In genomic region chr1:153100912-153101311, GRCm38 (mm10) we compare ENCODE assay signal across 10 mouse cellular contexts.
DNase-seq lines count a peak whose midpoint lies in the region; ATAC-seq and TF ChIP-seq lines count a peak whose summit lies in the region.
"Had no signal": no experiment of that assay in that cellular context is flagged by ENCODE, and none has a peak within 500 bp of the region (broad histone marks: within the 10 kb centered on the region; RNA-seq: fewer than 3 reads in every experiment).

No protein-coding gene starts in this region.

- H3K27me3 ChIP-seq in kidney, postnatal 0 days (ENCODE audit: insufficient read depth, low read length) = no peaks in the 10 kb centered on the region
- no peaks in the 10 kb centered on the region for H3K27me3 ChIP-seq in ES-Bruce4 (ENCODE audit: control insufficient read depth, insufficient read depth, low read length, poor library complexity, severe bottlenecking)
- H3K27me3 ChIP-seq in embryonic facial prominence, embryonic 10.5 days (replicated peaks; ENCODE audit: low read depth, poor library complexity, severe bottlenecking) = no peaks in the 10 kb centered on the region
- H3K27me3 ChIP-seq in intestine, embryonic 16.5 days (replicated peaks; ENCODE audit: control insufficient read depth, insufficient read depth, low read length) = no peaks in the 10 kb centered on the region
- H3K27me3 ChIP-seq: neural tube, embryonic 12.5 days had no signal

- ATAC-seq in kidney, postnatal 0 days (replicated peaks; ENCODE audit: low FRiP score, low read depth) = no peak
- no peak for ATAC-seq in intestine, embryonic 16.5 days

- no peak for TF ChIP-seq EP300 in ES-Bruce4 (IDR thresholded peaks at IDR 0.05; ENCODE audit: insufficient read depth, low read depth, low read length)

- no peak overlapping the region for H3K9ac ChIP-seq in kidney, postnatal 0 days (ENCODE audit: low read depth, low read length)
- peak overlapping the region; percentile 43 for H3K9ac ChIP-seq in ES-Bruce4 (ENCODE audit: low read depth, poor library complexity, severe bottlenecking)
- H3K9ac ChIP-seq in intestine, embryonic 16.5 days (ENCODE audit: low read depth, low read length) = peak overlapping the region; percentile 46
- H3K9ac ChIP-seq: neural tube, embryonic 12.5 days had no signal

- H3K36me3 ChIP-seq in kidney, postnatal 0 days (ENCODE audit: insufficient read depth, low read length) = no peaks in the 10 kb centered on the region
- no peaks in the 10 kb centered on the region for H3K36me3 ChIP-seq in ES-Bruce4 (ENCODE audit: control insufficient read depth, insufficient read depth, low read length, poor library complexity, severe bottlenecking)
- H3K36me3 ChIP-seq in embryonic facial prominence, embryonic 10.5 days (replicated peaks) = no peaks in the 10 kb centered on the region
- no peaks in the 10 kb centered on the region for H3K36me3 ChIP-seq in intestine, embryonic 16.5 days (ENCODE audit: control insufficient read depth, insufficient read depth, low read length)
- H3K36me3 ChIP-seq: G1E had no signal

- no peak for TF ChIP-seq CTCF in kidney, postnatal 0 days (IDR thresholded peaks at IDR 0.05; ENCODE audit: low read depth)
- TF ChIP-seq CTCF in ES-Bruce4 (IDR thresholded peaks at IDR 0.05; ENCODE audit: low read depth, low read length) = no peak

- no peaks in the 10 kb centered on the region; the same call in 1 of the 2 replicates for H3K4me1 ChIP-seq in kidney, postnatal 0 days (replicated peaks; ENCODE audit: insufficient read depth, low read length)
- peaks cover 8% of the 10 kb centered on the region for H3K4me1 ChIP-seq in ES-Bruce4 (ENCODE audit: control insufficient read depth, insufficient read depth, low read length)
- peaks cover 42% of the 10 kb centered on the region for H3K4me1 ChIP-seq in embryonic facial prominence, embryonic 10.5 days
- H3K4me1 ChIP-seq in intestine, embryonic 16.5 days (ENCODE audit: control insufficient read depth, insufficient read depth, low read length) = peaks cover 8% of the 10 kb centered on the region

- 26% methylated on average over 9 of the region's 9 CpGs for WGBS in kidney, postnatal 0 days
- 39% methylated on average over 9 of the region's 9 CpGs for WGBS in embryonic facial prominence, embryonic 10.5 days
- WGBS in intestine, embryonic 16.5 days = 20% methylated on average over 9 of the region's 9 CpGs

- H3K4me3 ChIP-seq in kidney, postnatal 0 days (replicated peaks; ENCODE audit: low read depth, low read length) = no peak overlapping the region
- peak overlapping the region; percentile 14 for H3K4me3 ChIP-seq in ES-Bruce4 (ENCODE audit: low read depth, low read length)
- H3K4me3 ChIP-seq in embryonic facial prominence, embryonic 10.5 days = no peak overlapping the region
- H3K4me3 ChIP-seq in intestine, embryonic 16.5 days (ENCODE audit: low read length) = peak overlapping the region; percentile 0; the same call in 1 of the 2 replicates
- H3K4me3 ChIP-seq: neural tube, embryonic 12.5 days had no signal

- TF ChIP-seq POLR2A in ES-Bruce4 (IDR thresholded peaks at IDR 0.05; ENCODE audit: insufficient read depth, low read length) = no peak

- no peaks in the 10 kb centered on the region for H3K9me3 ChIP-seq in kidney, postnatal 0 days (replicated peaks; ENCODE audit: low read length)
- no peaks in the 10 kb centered on the region for H3K9me3 ChIP-seq in ES-Bruce4 (replicated peaks; ENCODE audit: control insufficient read depth, insufficient read depth, low read length, poor library complexity, severe bottlenecking)
- no peaks in the 10 kb centered on the region for H3K9me3 ChIP-seq in embryonic facial prominence, embryonic 10.5 days
- H3K9me3 ChIP-seq in intestine, embryonic 16.5 days (ENCODE audit: control insufficient read depth, low read length) = no peaks in the 10 kb centered on the region
- H3K9me3 ChIP-seq: G1E; neural tube, embryonic 12.5 days had no signal

- H3K4me2 ChIP-seq in kidney, postnatal 0 days (ENCODE audit: low read length) = 0 out of 2 replicates have a peak overlapping the region, but pooled peaks have one; percentile 0
- peak overlapping the region; percentile 37; the same call in 1 of the 2 replicates for H3K4me2 ChIP-seq in intestine, embryonic 16.5 days (ENCODE audit: low read depth, low read length)
- H3K4me2 ChIP-seq: neural tube, embryonic 12.5 days had no signal

- peak; percentile 16 for DNase-seq in kidney, postnatal 0 days (ENCODE audit: low spot score)
- no peak for DNase-seq in kidney, adult 11 months
- DNase-seq in embryonic facial prominence, embryonic 10.5 days (ENCODE audit: low spot score) = no peak
- no peak for DNase-seq in cerebellum, postnatal 14 days
- DNase-seq in right cerebral cortex, postnatal 25 days = no peak
- DNase-seq: gastrocnemius, postnatal 25 days had no signal

- peak overlapping the region; percentile 62 for H3K27ac ChIP-seq in kidney, postnatal 0 days
- peak overlapping the region; percentile 24 for H3K27ac ChIP-seq in ES-Bruce4 (ENCODE audit: insufficient read depth, low read length)
- H3K27ac ChIP-seq in embryonic facial prominence, embryonic 10.5 days (replicated peaks) = 0 out of 2 replicates have a peak overlapping the region, but pooled peaks have one; percentile 51
- peak overlapping the region; percentile 20; the same call in 1 of the 2 replicates for H3K27ac ChIP-seq in intestine, embryonic 16.5 days (ENCODE audit: low read length)
- H3K27ac ChIP-seq: neural tube, embryonic 12.5 days had no signal

Comparison
In these comparisons a context has a peak if more than half of its experiments do, and no peak if none do; other contexts are left out.
1. H3K4me3 ChIP-seq: peak in ES-Bruce4 (single experiment) and intestine, embryonic 16.5 days (single experiment); none in kidney, postnatal 0 days (single experiment) and embryonic facial prominence, embryonic 10.5 days (single experiment).
2. Peak in every context shown above with its lines, with median percentiles within 50 percentile points of each other: H3K27ac ChIP-seq.